Mouse (Mus musculus) kidney, adult 2 months (tissue): ENCODE results near the gene Pcsk5.

Experiments
- CTCF ChIP-seq: fragments of 200-500 bp; conservative IDR thresholded peaks from 2 replicates; pipeline ENCODE4 v1.5.1; 2011; ENCODE audit warnings: low read depth, mild to moderate bottlenecking, control low read depth, low read length, moderate library complexity, mixed read lengths; ENCODE audit not compliant: insufficient read depth, insufficient read length
- POLR2A ChIP-seq: fragments of 200-500 bp; IDR thresholded peaks from one replicate; pipeline ENCODE4 v1.6.1; 2011; ENCODE audit warnings: low read depth, low read length, control low read depth

GRCm38 (mm10) chr19:17812661-17813060 lies 24.8 kb downstream of the Pcsk5 start:
- TF ChIP-seq POLR2A, result no peak
- TF ChIP-seq CTCF, result no peak
